Mouse (Mus musculus) small intestine, adult 2 months (tissue): Measurements from ENCODE around the gene Tmem51. TPM values are rescaled to one million over a fixed set of nuclear protein-coding genes. Genes with fewer than 3 reads are reported as not detected.

Experiments used
- H3K27ac ChIP-seq: fragments of 200-500 bp; 2 replicates; pipeline ENCODE4 v1.5.1; 2012; ENCODE audit warnings: low read depth, low read length, control low read depth, inconsistent platforms; ENCODE audit not compliant: insufficient read depth
- H3K27me3 ChIP-seq: fragments of 200-500 bp; 2 replicates; pipeline ENCODE4 v1.6.1; 2012; ENCODE audit warnings: mild to moderate bottlenecking, moderate library complexity, low read length, inconsistent platforms; ENCODE audit not compliant: control insufficient read depth, insufficient read depth
- H3K36me3 ChIP-seq: fragments of 200-500 bp; 2 replicates; pipeline ENCODE4 v1.6.1; 2012; ENCODE audit warnings: mild to moderate bottlenecking, low read length, control low read depth, inconsistent platforms; ENCODE audit not compliant: control insufficient read depth, insufficient read depth
- H3K4me1 ChIP-seq: fragments of 200-500 bp; 2 replicates; pipeline ENCODE4 v1.6.1; 2012; ENCODE audit warnings: low read length, inconsistent platforms, mixed read lengths; ENCODE audit not compliant: control insufficient read depth, insufficient read depth, insufficient read length
- H3K4me3 ChIP-seq: fragments of 200-500 bp; 2 replicates; pipeline ENCODE4 v1.5.1; 2012; ENCODE audit warnings: low read depth, mild to moderate bottlenecking, control low read depth, inconsistent platforms, low read length, moderate library complexity
- CTCF ChIP-seq: fragments of 200-500 bp; IDR thresholded peaks from 2 replicates; pipeline ENCODE4 v1.5.1; 2012; ENCODE audit warnings: low read depth, mild to moderate bottlenecking, control low read depth, inconsistent platforms, low read length, moderate library complexity, mixed read lengths; ENCODE audit not compliant: insufficient replicate concordance, insufficient read length; ENCODE audit errors: extremely low read depth
- POLR2A ChIP-seq: fragments of 200-500 bp; IDR thresholded peaks from 2 replicates; pipeline ENCODE4 v1.6.1; 2012; ENCODE audit warnings: low read depth, mild to moderate bottlenecking, control low read depth, inconsistent platforms, low read length, moderate library complexity
- WGBS: fragments of 180-500 bp; shearing (Covaris S2); methylation state at CpG from one replicate; pipeline ENCODE4 v1.1.7; 2018; 5-methylcytosine and 5-hydroxymethylcytosine counted together
- polyA plus RNA-seq: library from polyadenylated mRNA; depleted of rRNA; stranded (reverse); fragments of >200 nt; gene quantifications from 2 replicates; pipeline ENCODE4 v1.2.3, GENCODE M21; 2012

Tmem51 gene
- polyA plus RNA-seq, 1 experiment, result 30.5 TPM

DNA sequence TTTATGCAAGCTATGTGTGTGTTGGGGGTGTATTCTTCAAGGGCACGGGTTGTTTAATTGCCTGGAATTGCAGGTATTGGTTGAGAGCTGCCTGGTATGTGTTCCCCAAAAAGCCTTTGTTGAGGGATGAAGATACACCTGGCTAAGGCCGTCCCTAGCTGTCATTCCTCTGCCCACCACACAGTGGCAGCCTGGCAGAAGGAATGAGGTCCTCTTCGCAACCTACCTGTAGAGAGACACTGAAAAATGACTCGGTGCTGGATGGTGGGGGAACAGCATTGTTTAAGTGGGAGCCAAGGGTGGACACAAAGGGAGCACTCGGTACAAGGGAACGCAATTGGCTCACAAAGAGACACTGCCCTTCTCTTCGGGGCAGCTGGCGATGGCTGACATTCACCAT lies 29.2 kb upstream of the Tmem51 start:
- Histone ChIP-seq H3K27ac (0 out of 2 replicates have a peak overlapping the region, but pooled peaks have one; percentile 2), H3K36me3 (no peaks in the 10 kb centered on the region), H3K4me1 (peaks cover 15% of the 10 kb centered on the region), H3K27me3 (no peaks in the 10 kb centered on the region), H3K4me3 (no peak overlapping the region)
- 24% methylated on average over 8 of the region's 8 CpGs for WGBS
- TF ChIP-seq POLR2A (no peak), CTCF (peak; percentile 82; the same call in 1 of the 2 replicates)

DNA sequence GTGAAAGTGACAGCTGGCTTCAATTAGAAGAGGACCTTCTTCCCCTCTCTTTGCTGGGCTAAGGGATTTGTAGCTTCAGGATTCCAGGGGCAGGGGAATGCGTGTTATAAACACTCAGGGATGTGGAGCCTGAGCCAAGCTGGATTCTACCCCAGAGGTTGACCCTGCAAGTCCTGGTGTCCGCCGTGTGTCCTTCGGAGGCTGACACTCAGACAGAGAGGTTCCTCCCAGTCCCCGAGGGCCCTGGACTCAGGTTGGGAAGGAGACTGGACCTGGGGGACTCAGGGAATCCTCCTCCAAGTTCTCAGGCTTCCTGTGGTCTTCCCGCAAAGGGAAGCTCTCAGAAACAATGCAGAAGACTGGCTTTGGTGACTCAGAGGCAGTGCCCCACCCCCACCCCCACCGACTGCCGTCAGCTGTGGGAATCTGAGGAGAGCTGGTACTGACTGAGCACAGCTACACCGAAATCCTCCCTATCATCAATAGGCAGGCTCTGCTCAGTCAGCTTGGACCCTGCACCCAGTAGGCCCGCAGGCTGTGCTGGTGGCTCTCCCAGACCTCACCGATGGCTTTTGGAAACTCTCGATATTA lies 19.1 kb upstream of the Tmem51 start:
- no peaks in the 10 kb centered on the region; the same call in 1 of the 2 replicates for H3K4me1 ChIP-seq
- no peak overlapping the region for H3K4me3 ChIP-seq
- no peak overlapping the region for H3K27ac ChIP-seq
- TF ChIP-seq POLR2A (no peak), CTCF (no peak)
- H3K36me3 ChIP-seq, result no peaks in the 10 kb centered on the region
- WGBS, result 60% methylated on average over 12 of the region's 12 CpGs
- no peaks in the 10 kb centered on the region for H3K27me3 ChIP-seq

- Histone ChIP-seq H3K4me3 (peak overlapping the region; percentile 49), H3K27ac (peak overlapping the region; percentile 68; the same call in 1 of the 2 replicates), H3K27me3 (no peaks in the 10 kb centered on the region), H3K36me3 (no peaks in the 10 kb centered on the region), H3K4me1 (peaks cover 8% of the 10 kb centered on the region)
- WGBS, result 1% methylated on average over 8 of the region's 8 CpGs
- TF ChIP-seq CTCF, result peak; percentile 74; the same call in 1 of the 2 replicates
- no peak for TF ChIP-seq POLR2A
These were observed 14.2 kb upstream of the Tmem51 start for GRCm38 (mm10) chr4:142098303-142098702.

- peaks cover 8% of the 10 kb centered on the region for H3K4me1 ChIP-seq
- H3K4me3 ChIP-seq, result peak overlapping the region; percentile 49
- H3K27me3 ChIP-seq, result no peaks in the 10 kb centered on the region
- TF ChIP-seq CTCF, result no peak
- no peak for TF ChIP-seq POLR2A
- 4% methylated on average over 5 of the region's 5 CpGs for WGBS
- no peaks in the 10 kb centered on the region for H3K36me3 ChIP-seq
- H3K27ac ChIP-seq, result peak overlapping the region; percentile 68
These were observed 13.8 kb upstream of the Tmem51 start for GRCm38 (mm10) chr4:142097871-142098270.

- Histone ChIP-seq H3K4me1 (peaks cover 8% of the 10 kb centered on the region), H3K27ac (no peak overlapping the region; the same call in 1 of the 2 replicates), H3K36me3 (no peaks in the 10 kb centered on the region), H3K4me3 (no peak overlapping the region), H3K27me3 (no peaks in the 10 kb centered on the region)
- TF ChIP-seq POLR2A (no peak), CTCF (no peak)
- WGBS, result 34% methylated on average over 15 of the region's 15 CpGs
These were observed 11.6 kb upstream of the Tmem51 start for GRCm38 (mm10) chr4:142095513-142096241.

GRCm38 (mm10) chr4:142094386-142094785 lies 10.3 kb upstream of the Tmem51 start:
- Histone ChIP-seq H3K4me1 (peaks cover 8% of the 10 kb centered on the region), H3K36me3 (no peaks in the 10 kb centered on the region), H3K4me3 (no peak overlapping the region), H3K27ac (no peak overlapping the region), H3K27me3 (no peaks in the 10 kb centered on the region)
- no peak for TF ChIP-seq CTCF
- no peak for TF ChIP-seq POLR2A
- WGBS, result 78% methylated on average over 11 of the region's 11 CpGs

GRCm38 (mm10) chr4:142091100-142091499 lies 7.0 kb upstream of the Tmem51 start:
- WGBS, result 81% methylated on average over 2 of the region's 2 CpGs
- Histone ChIP-seq H3K27ac (no peak overlapping the region), H3K36me3 (no peaks in the 10 kb centered on the region), H3K4me1 (peaks cover 3% of the 10 kb centered on the region), H3K27me3 (no peaks in the 10 kb centered on the region), H3K4me3 (no peak overlapping the region)
- no peak for TF ChIP-seq CTCF
- no peak for TF ChIP-seq POLR2A
